Mouse (Mus musculus) ES-E14 (cell line): ENCODE measurements around the gene Otud7a. TPM values are rescaled to one million over a fixed set of nuclear protein-coding genes. Genes with fewer than 3 reads are reported as not detected.

Experiments
- DNase-seq: peaks from one replicate; pipeline ENCODE4 v3.0.0-alpha.2; 2013; ENCODE audit warnings: low read depth, low spot score
- H3K27ac ChIP-seq: 2 replicates; pipeline ENCODE4 v1.5.1; 2012; ENCODE audit warnings: low read depth, mild to moderate bottlenecking, low read length, moderate library complexity, mixed read lengths; ENCODE audit not compliant: poor library complexity, insufficient read depth, severe bottlenecking
- H3K36me3 ChIP-seq: 2 replicates; pipeline ENCODE4 v1.6.1; 2012; ENCODE audit warnings: mild to moderate bottlenecking, low read length, moderate library complexity, mixed read lengths; ENCODE audit not compliant: control insufficient read depth, poor library complexity, insufficient read depth, severe bottlenecking
- H3K4me1 ChIP-seq, 2 experiments: fragments of 150-350 bp in 1 of 2; sonication (generic) in 1 of 2; 2 replicates each; pipeline ENCODE4 v1.6.1; 2012; ENCODE audit warnings: low read length in 2 of 2, mild to moderate bottlenecking in 1 of 2, mixed read lengths in 1 of 2; ENCODE audit not compliant: control insufficient read depth in 2 of 2, insufficient read depth in 2 of 2, poor library complexity in 1 of 2
- H3K4me3 ChIP-seq, 2 experiments: fragments of 150-350 bp in 1 of 2; sonication (generic) in 1 of 2; 2 replicates each; pipeline ENCODE4 v1.5.1; 2012; ENCODE audit warnings: low read length in 2 of 2, low read depth in 1 of 2, mild to moderate bottlenecking in 1 of 2, mixed read lengths in 1 of 2; ENCODE audit not compliant: insufficient read depth in 1 of 2, poor library complexity in 1 of 2, severe bottlenecking in 1 of 2
- H3K9ac ChIP-seq: 2 replicates; pipeline ENCODE4 v1.6.1; 2012; ENCODE audit warnings: low read depth, mild to moderate bottlenecking, low read length, mixed read lengths; ENCODE audit not compliant: poor library complexity, insufficient read depth, severe bottlenecking
- H3K9me3 ChIP-seq: fragments of 150-350 bp; sonication (generic); 2 replicates; pipeline ENCODE4 v1.6.1; 2012; ENCODE audit warnings: low read depth, mild to moderate bottlenecking, low read length; ENCODE audit not compliant: control insufficient read depth, insufficient read depth
- CHD2 ChIP-seq: IDR thresholded peaks from 2 replicates; pipeline ENCODE4 v1.6.1; 2014; ENCODE audit warnings: mild to moderate bottlenecking, low read depth, low read length, inconsistent platforms
- HCFC1 ChIP-seq: IDR thresholded peaks from 2 replicates; pipeline ENCODE4 v1.6.1; 2012; ENCODE audit warnings: low read length, inconsistent platforms, borderline replicate concordance; ENCODE audit not compliant: insufficient read depth
- MAFK ChIP-seq: IDR thresholded peaks from 2 replicates; pipeline ENCODE4 v1.6.1; 2014; ENCODE audit warnings: mild to moderate bottlenecking, low read depth, low read length, inconsistent platforms; ENCODE audit not compliant: insufficient read depth
- ZC3H11A ChIP-seq: IDR thresholded peaks from 2 replicates; pipeline ENCODE4 v1.6.1; 2012; ENCODE audit warnings: low read depth, mild to moderate bottlenecking, inconsistent platforms, low read length, borderline replicate concordance
- ZNF384 ChIP-seq: IDR thresholded peaks from 2 replicates; pipeline ENCODE4 v1.6.1; 2012; ENCODE audit warnings: low read depth, low read length, inconsistent platforms
- in situ Hi-C, 2 experiments: fragments of 600-800 bp; cut with MboI; formaldehyde crosslinking; loops; one replicate each; pipeline ENCODE4 v1.15.1; 2025; ENCODE audit warnings: low sequenced_read_pairs in 2 of 2, inconsistent platforms in 1 of 2; ENCODE audit not compliant: unreplicated experiment in 2 of 2
- total RNA-seq: library from RNA; depleted of rRNA; stranded (reverse); fragments of 300-350 nt; gene quantifications from 2 replicates; pipeline ENCODE4 v1.2.3, GENCODE M21; 2012

Otud7a gene
- total RNA-seq, 1 experiment: 0.98 TPM

- Histone ChIP-seq H3K4me3 (no peak overlapping the region), H3K4me1 (no peaks in the 10 kb centered on the region), H3K27ac (no peak overlapping the region), H3K9ac (no peak overlapping the region), H3K9me3 (no peaks in the 10 kb centered on the region), H3K36me3 (no peaks in the 10 kb centered on the region)
- in situ Hi-C loops: no loop called here
- no peak for DNase-seq
- TF ChIP-seq CHD2 (no peak), ZNF384 (no peak), MAFK (no peak), HCFC1 (no peak), ZC3H11A (no peak)
Observed at GRCm38 (mm10) chr7:63592061-63592460, 147.5 kb downstream of the Otud7a start.

- no peaks in the 10 kb centered on the region for H3K9me3 ChIP-seq
- no peak overlapping the region for H3K27ac ChIP-seq
- no peak for DNase-seq
- H3K4me1 ChIP-seq: no peaks in the 10 kb centered on the region
- TF ChIP-seq ZC3H11A: no peak
- no peak overlapping the region for H3K4me3 ChIP-seq
- no peaks in the 10 kb centered on the region for H3K36me3 ChIP-seq
- no peak overlapping the region for H3K9ac ChIP-seq
- in situ Hi-C loops: no loop called here
Observed at GRCm38 (mm10) chr7:63604827-63605226, 160.3 kb downstream of the Otud7a start.

GRCm38 (mm10) chr7:63617018-63617417 lies 172.5 kb downstream of the Otud7a start:
- no peak overlapping the region for H3K27ac ChIP-seq
- no peaks in the 10 kb centered on the region for H3K9me3 ChIP-seq
- H3K9ac ChIP-seq: no peak overlapping the region
- no peaks in the 10 kb centered on the region for H3K36me3 ChIP-seq
- TF ChIP-seq ZC3H11A (no peak), MAFK (no peak), ZNF384 (no peak), HCFC1 (no peak), CHD2 (no peak)
- no peaks in the 10 kb centered on the region for H3K4me1 ChIP-seq
- DNase-seq: no peak
- in situ Hi-C loops: no loop called here
- H3K4me3 ChIP-seq: no peak overlapping the region

- no peak overlapping the region for H3K9ac ChIP-seq
- H3K9me3 ChIP-seq: no peaks in the 10 kb centered on the region
- H3K4me1 ChIP-seq: no peaks in the 10 kb centered on the region
- in situ Hi-C loops: no loop called here
- TF ChIP-seq MAFK (no peak), ZC3H11A (no peak), ZNF384 (no peak), HCFC1 (no peak), CHD2 (no peak)
- no peak overlapping the region for H3K4me3 ChIP-seq
- H3K36me3 ChIP-seq: no peaks in the 10 kb centered on the region
- no peak overlapping the region for H3K27ac ChIP-seq
- no peak for DNase-seq
Observed at GRCm38 (mm10) chr7:63620776-63621340, 176.3 kb downstream of the Otud7a start.

GRCm38 (mm10) chr7:63637651-63638050 lies 193.1 kb downstream of the Otud7a start:
- Histone ChIP-seq H3K4me1 (no peaks in the 10 kb centered on the region), H3K4me3 (no peak overlapping the region), H3K9me3 (no peaks in the 10 kb centered on the region), H3K9ac (no peak overlapping the region), H3K36me3 (no peaks in the 10 kb centered on the region), H3K27ac (no peak overlapping the region)
- TF ChIP-seq MAFK (no peak), ZC3H11A (no peak), HCFC1 (no peak), CHD2 (no peak), ZNF384 (no peak)
- in situ Hi-C loops: no loop called here
- no peak for DNase-seq
